Mouse (Mus musculus): ENCODE measurements at regions not wholly inside any gene's neighbourhood (a gene's known extent, or its start where the extent isn't known, plus 50 kb on each side); places are given as distances from the start of the nearest gene placed in this dataset.

- TF ChIP-seq GABPA (IDR thresholded peaks at IDR 0.05; ENCODE audit: insufficient replicate concordance, low read depth, low read length) (no peak), EP300 (IDR thresholded peaks at IDR 0.05; ENCODE audit: low read length) (no peak), CHD2 (IDR thresholded peaks at IDR 0.05; ENCODE audit: low read length) (no peak), ETS1 (conservative IDR thresholded peaks at IDR 0.05; ENCODE audit: low read depth, low read length) (no peak), CTCF (conservative IDR thresholded peaks at IDR 0.05 in 1 of 2, IDR thresholded peaks at IDR 0.05 in 1 of 2; ENCODE audit: low read depth in 2 of 2, low read length in 2 of 2) (no peak), MAX (IDR thresholded peaks at IDR 0.05; ENCODE audit: low read length) (no peak), POLR2A (IDR thresholded peaks at IDR 0.05; ENCODE audit: low read depth, low read length) (no peak), TCF12 (IDR thresholded peaks at IDR 0.05; ENCODE audit: low read depth, low read length) (no peak), ZNF384 (IDR thresholded peaks at IDR 0.05; ENCODE audit: low read depth, low read length) (no peak), MAFK (IDR thresholded peaks at IDR 0.05; ENCODE audit: insufficient replicate concordance, low read length) (no peak), UBTF (IDR thresholded peaks at IDR 0.05; ENCODE audit: low read depth, low read length) (no peak)
Observed at GRCm38 (mm10) chr8:57213982-57214930, 106.5 kb upstream of the Hand2 start.
